Mouse (Mus musculus): ENCODE results near the gene Mfsd14a.

Gene Mfsd14a

GRCm38 (mm10) chr3:116632971-116633370 lies 29.5 kb downstream of the Mfsd14a start:
- Histone ChIP-seq H3K4me1 (replicated peaks; ENCODE audit: low read depth, low read length) (peaks cover 30% of the 10 kb centered on the region), H3K27me3 (ENCODE audit: insufficient read depth, low read length) (no peaks in the 10 kb centered on the region), H3K9me3 (ENCODE audit: low read length) (no peaks in the 10 kb centered on the region), H3K36me3 (ENCODE audit: insufficient read depth, low read length) (peaks cover 93% of the 10 kb centered on the region), H3K4me3 (replicated peaks; ENCODE audit: low read length) (no peak overlapping the region)
- no peak for TF ChIP-seq POU5F1 (IDR thresholded peaks at IDR 0.05; ENCODE audit: borderline replicate concordance, low read length)
- 0 out of 2 replicates have a peak, but pooled peaks have one; percentile 1 for TF ChIP-seq CTCF (conservative IDR thresholded peaks at IDR 0.05; ENCODE audit: low read length)

GRCm38 (mm10) chr3:116631459-116631858 lies 31.0 kb downstream of the Mfsd14a start:
- no peak overlapping the region for H3K4me3 ChIP-seq (replicated peaks; ENCODE audit: low read length)
- H3K4me1 ChIP-seq (replicated peaks; ENCODE audit: low read depth, low read length): peaks cover 17% of the 10 kb centered on the region
- no peaks in the 10 kb centered on the region for H3K9me3 ChIP-seq (ENCODE audit: low read length)
- H3K27me3 ChIP-seq (ENCODE audit: insufficient read depth, low read length): no peaks in the 10 kb centered on the region
- TF ChIP-seq POU5F1 (IDR thresholded peaks at IDR 0.05; ENCODE audit: borderline replicate concordance, low read length) (no peak), CTCF (conservative IDR thresholded peaks at IDR 0.05; ENCODE audit: low read length) (no peak), NANOG (IDR thresholded peaks at IDR 0.05; ENCODE audit: borderline replicate concordance, low read length) (no peak)
- peaks cover 93% of the 10 kb centered on the region for H3K36me3 ChIP-seq (ENCODE audit: insufficient read depth, low read length)

GRCm38 (mm10) chr3:116622641-116623040 lies 39.8 kb downstream of the Mfsd14a start:
- TF ChIP-seq NANOG (IDR thresholded peaks at IDR 0.05; ENCODE audit: borderline replicate concordance, low read length) (no peak), CTCF (conservative IDR thresholded peaks at IDR 0.05; ENCODE audit: low read length) (no peak), POU5F1 (IDR thresholded peaks at IDR 0.05; ENCODE audit: borderline replicate concordance, low read length) (no peak)
- H3K9me3 ChIP-seq (ENCODE audit: low read length): no peaks in the 10 kb centered on the region
- H3K36me3 ChIP-seq (ENCODE audit: insufficient read depth, low read length): peaks cover 40% of the 10 kb centered on the region
- H3K4me3 ChIP-seq (replicated peaks; ENCODE audit: low read length): peak overlapping the region; percentile 65
- H3K27me3 ChIP-seq (ENCODE audit: insufficient read depth, low read length): no peaks in the 10 kb centered on the region
- peaks cover 43% of the 10 kb centered on the region for H3K4me1 ChIP-seq (replicated peaks; ENCODE audit: low read depth, low read length)

GRCm38 (mm10) chr3:116620636-116621370 lies 41.7 kb downstream of the Mfsd14a start:
- TF ChIP-seq NANOG (IDR thresholded peaks at IDR 0.05; ENCODE audit: borderline replicate concordance, low read length) (no peak), POU5F1 (IDR thresholded peaks at IDR 0.05; ENCODE audit: borderline replicate concordance, low read length) (no peak), CTCF (conservative IDR thresholded peaks at IDR 0.05; ENCODE audit: low read length) (no peak)
- no peaks in the 10 kb centered on the region for H3K27me3 ChIP-seq (ENCODE audit: insufficient read depth, low read length)
- no peaks in the 10 kb centered on the region for H3K9me3 ChIP-seq (ENCODE audit: low read length)
- peaks cover 34% of the 10 kb centered on the region for H3K36me3 ChIP-seq (ENCODE audit: insufficient read depth, low read length)
- H3K4me1 ChIP-seq (replicated peaks; ENCODE audit: low read depth, low read length): peaks cover 43% of the 10 kb centered on the region
- H3K4me3 ChIP-seq (replicated peaks; ENCODE audit: low read length): no peak overlapping the region

- Histone ChIP-seq H3K4me3 (replicated peaks; ENCODE audit: low read length) (no peak overlapping the region), H3K36me3 (ENCODE audit: insufficient read depth, low read length) (peaks cover 54% of the 10 kb centered on the region), H3K4me1 (replicated peaks; ENCODE audit: low read depth, low read length) (peaks cover 50% of the 10 kb centered on the region), H3K9me3 (ENCODE audit: low read length) (no peaks in the 10 kb centered on the region), H3K27me3 (ENCODE audit: insufficient read depth, low read length) (no peaks in the 10 kb centered on the region)
- no peak for TF ChIP-seq POU5F1 (IDR thresholded peaks at IDR 0.05; ENCODE audit: borderline replicate concordance, low read length)
- no peak for TF ChIP-seq CTCF (conservative IDR thresholded peaks at IDR 0.05; ENCODE audit: low read length)
- TF ChIP-seq NANOG (IDR thresholded peaks at IDR 0.05; ENCODE audit: borderline replicate concordance, low read length): no peak
These were observed 43.6 kb downstream of the Mfsd14a start for GRCm38 (mm10) chr3:116618855-116619254.

GRCm38 (mm10) chr3:116615318-116616068 lies 47.0 kb downstream of the Mfsd14a start:
- Histone ChIP-seq H3K36me3 (ENCODE audit: insufficient read depth, low read length) (peaks cover 63% of the 10 kb centered on the region), H3K27me3 (ENCODE audit: insufficient read depth, low read length) (no peaks in the 10 kb centered on the region), H3K4me1 (replicated peaks; ENCODE audit: low read depth, low read length) (peaks cover 21% of the 10 kb centered on the region), H3K9me3 (ENCODE audit: low read length) (no peaks in the 10 kb centered on the region), H3K4me3 (replicated peaks; ENCODE audit: low read length) (no peak overlapping the region)
- no peak for TF ChIP-seq NANOG (IDR thresholded peaks at IDR 0.05; ENCODE audit: borderline replicate concordance, low read length)
- TF ChIP-seq CTCF (conservative IDR thresholded peaks at IDR 0.05; ENCODE audit: low read length): no peak
- TF ChIP-seq POU5F1 (IDR thresholded peaks at IDR 0.05; ENCODE audit: borderline replicate concordance, low read length): no peak

GRCm38 (mm10) chr3:116614295-116614892 lies 48.1 kb downstream of the Mfsd14a start, which contains the start of gene Trmt13:
Gene Trmt13 (minus strand): TSS chr3:116614587.
- H3K4me3 ChIP-seq (replicated peaks; ENCODE audit: low read length): no peak within 1 kb of the TSS
- H3K4me1 ChIP-seq (replicated peaks; ENCODE audit: low read depth, low read length): peaks cover 12% of the 10 kb centered on the region
- peaks cover 67% of the 10 kb centered on the region for H3K36me3 ChIP-seq (ENCODE audit: insufficient read depth, low read length)
- TF ChIP-seq POU5F1 (IDR thresholded peaks at IDR 0.05; ENCODE audit: borderline replicate concordance, low read length): no peak
- TF ChIP-seq NANOG (IDR thresholded peaks at IDR 0.05; ENCODE audit: borderline replicate concordance, low read length): no peak
- TF ChIP-seq CTCF (conservative IDR thresholded peaks at IDR 0.05; ENCODE audit: low read length): no peak
- H3K9me3 ChIP-seq (ENCODE audit: low read length): no peaks in the 10 kb centered on the region
- no peaks in the 10 kb centered on the region for H3K27me3 ChIP-seq (ENCODE audit: insufficient read depth, low read length)

GRCm38 (mm10) chr3:116604570-116604969 lies 57.9 kb downstream of the Mfsd14a start:
- no peaks in the 10 kb centered on the region for H3K27me3 ChIP-seq (ENCODE audit: insufficient read depth, low read length)
- H3K36me3 ChIP-seq (ENCODE audit: insufficient read depth, low read length): peaks cover 32% of the 10 kb centered on the region
- no peaks in the 10 kb centered on the region for H3K9me3 ChIP-seq (ENCODE audit: low read length)
- TF ChIP-seq NANOG (IDR thresholded peaks at IDR 0.05; ENCODE audit: borderline replicate concordance, low read length): no peak
- H3K4me1 ChIP-seq (replicated peaks; ENCODE audit: low read depth, low read length): peaks cover 20% of the 10 kb centered on the region
- H3K4me3 ChIP-seq (replicated peaks; ENCODE audit: low read length): no peak overlapping the region

All from E14TG2a.4 (cell line).